Mouse (Mus musculus) cerebellum, adult 8-10 months (tissue): ENCODE measurements around the gene Ciart.
"Not testable (repeated sequence)": the region's sequence is repeated elsewhere in the genome, so short reads cannot be mapped to it uniquely, and the experiment has no call there.

ENCODE experiments used
- DNase-seq: peaks from one replicate; pipeline ENCODE4 v3.0.0; 2022

Ciart gene

DNA sequence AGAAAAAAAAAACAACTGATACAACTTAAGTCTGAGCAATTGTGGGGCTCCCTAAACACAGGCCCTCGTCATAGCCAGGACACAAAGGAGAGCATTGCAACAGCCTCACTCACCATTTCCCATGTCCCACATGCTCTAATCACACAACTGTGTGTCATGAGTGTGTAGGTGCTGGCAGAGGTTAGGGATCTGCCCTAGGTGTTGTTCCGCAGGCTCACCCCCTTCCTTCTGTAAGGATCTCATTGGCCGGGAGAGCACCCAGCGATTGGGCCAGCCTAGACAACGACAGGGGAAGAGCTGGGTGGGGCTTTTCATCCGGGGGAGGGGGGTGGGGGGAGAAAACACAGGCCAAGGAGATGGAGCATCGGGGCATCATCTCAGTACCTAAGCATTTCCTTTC is 18.5 kb downstream of the Ciart start:
- DNase-seq, result no peak

DNA sequence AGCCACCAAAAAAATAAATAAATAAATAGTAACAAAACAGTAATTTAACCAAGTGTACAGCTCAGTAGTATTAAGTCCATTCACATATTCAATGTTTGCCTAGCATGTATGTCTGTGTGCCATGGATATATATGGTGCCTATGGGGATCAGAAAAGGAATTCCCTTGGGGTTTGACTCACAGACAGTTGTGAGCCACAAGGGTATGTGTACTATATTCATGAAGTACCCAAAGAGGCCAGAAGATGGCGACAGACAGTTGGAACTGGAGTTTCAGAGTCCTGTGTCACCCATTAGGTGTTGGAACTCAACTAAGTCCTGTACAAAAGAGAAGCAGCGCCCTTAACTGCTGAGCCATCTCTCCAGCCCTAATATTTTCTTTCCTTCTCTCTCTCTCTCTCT is 20.3 kb downstream of the Ciart start:
- peak; percentile 63 for DNase-seq

DNA sequence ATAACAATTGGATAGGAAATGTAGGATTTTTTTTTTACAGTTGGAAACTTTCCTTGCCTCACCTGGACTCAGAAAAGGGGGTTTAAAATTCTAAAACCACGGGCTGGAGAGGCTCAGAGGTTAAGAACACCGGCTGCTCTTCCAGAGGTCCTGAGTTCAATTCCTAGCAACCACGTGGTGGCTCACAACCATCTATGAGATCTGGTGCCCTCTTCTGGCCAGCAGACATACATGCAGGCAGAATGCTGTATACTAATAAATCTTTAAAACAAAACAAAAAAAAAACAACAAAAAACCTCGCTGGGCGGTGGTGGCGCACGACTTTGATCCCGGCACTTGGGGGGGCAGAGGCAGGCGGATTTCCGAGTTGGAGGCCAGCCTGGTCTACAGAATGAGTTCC is 20.8 kb downstream of the Ciart start:
- DNase-seq, result no peak

DNA sequence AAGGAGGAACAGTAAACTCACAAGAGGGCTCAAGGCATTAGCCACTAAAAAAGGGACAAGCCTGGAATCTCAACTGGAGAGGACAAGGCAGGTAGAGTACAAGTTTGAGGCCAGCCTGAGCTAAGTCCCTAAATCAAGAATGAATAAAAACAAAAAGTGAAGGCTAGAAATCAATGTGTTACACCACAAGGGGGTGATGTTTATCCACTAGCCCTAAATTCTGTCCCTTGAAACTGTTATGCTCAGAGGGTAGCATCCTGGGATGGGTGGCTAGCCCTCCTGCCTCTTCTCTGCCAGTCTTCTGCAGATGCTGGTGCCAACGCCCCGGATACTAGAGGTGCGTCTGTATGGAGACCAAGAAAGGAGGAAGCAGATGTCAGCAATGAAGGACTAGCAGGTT is 21.7 kb downstream of the Ciart start:
- DNase-seq, result no peak

DNA sequence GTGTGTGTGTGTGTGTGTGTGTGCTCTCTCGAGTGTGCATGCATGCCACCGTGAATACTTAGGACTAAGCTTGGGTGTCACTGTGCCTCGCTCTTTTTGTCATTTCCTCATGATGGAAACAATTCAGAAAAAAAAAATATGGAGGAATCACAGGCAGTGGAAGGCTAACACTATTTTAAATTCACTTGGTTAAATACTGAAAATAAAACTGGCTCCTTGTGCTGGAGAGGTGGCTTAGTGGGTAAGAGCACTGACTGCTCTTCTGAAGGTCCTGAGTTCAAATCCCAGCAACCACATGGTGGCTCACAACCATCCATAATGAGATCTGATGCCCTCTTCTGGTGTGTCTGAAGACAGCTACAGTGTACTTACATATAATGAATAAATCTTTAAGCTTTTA is 23.8 kb downstream of the Ciart start:
- DNase-seq, result not testable (repeated sequence)

DNA sequence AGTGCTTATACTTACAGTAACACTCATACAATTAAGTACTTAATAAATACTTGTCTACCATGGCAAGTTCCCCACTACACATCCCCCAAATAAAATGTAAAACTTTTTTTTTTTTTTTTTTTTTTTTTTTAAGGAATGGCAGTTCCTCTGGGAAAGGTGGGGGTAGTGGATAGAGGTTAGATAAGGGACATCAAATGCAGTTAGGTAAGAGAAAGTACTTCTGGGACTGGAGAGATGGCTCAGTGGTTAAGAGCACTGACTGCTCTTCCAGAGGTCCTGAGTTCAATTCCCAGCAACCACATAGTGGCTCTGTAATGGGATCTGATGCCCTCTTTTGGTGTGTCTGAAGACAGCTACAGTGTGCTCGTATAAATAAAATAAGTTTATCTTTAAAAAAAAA is 25.0 kb downstream of the Ciart start:
- DNase-seq, result not testable (repeated sequence)

DNA sequence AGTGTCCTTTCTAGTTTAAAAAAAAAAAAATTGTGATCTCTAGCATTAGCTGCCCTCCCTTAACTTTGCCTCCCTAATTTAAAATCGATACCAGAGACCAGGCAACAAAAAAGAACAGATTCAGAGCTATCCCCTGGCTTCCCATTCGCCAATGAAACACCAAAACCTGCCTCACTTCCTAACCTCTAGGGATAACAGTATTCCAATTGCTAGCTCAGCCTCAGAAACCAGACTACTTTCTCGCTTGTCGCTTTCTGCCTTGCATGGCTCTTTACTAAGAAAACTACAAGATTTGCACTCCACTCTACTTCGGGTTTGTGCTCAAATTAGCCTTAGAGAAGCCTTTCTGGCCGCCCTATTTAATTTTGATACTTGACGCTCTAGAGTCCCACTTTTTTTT is 25.9 kb downstream of the Ciart start:
- DNase-seq, result no peak

DNA sequence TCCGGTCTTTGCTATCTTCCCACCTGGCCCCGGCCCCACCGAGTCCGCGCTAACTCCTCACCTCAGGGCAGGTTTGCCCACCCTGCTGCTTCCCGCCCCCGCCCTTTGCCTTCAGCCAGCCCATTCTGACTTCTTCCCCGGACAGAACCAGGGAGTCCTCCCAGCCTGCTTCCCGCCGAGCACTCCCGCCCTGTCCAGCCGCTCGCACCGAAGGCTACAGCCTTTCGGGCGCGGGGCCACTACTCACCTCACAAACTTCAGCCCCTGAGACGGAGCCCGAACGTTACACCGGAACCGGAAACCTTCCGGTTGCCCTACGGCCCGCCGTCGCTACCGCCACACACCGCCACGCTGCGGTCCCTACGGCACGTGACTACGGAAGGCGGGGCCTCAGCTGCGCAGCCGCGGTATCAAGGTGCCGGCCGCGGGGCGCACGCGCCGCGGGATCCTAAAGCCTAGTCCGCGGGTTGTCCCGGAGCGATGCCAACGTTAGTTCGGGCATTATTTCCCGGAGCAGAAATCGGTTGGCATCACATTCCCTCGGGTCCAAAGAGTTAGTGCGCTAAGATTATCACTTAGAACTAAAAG is 26.5 kb downstream of the Ciart start, which contains the start of gene Prpf3:
Prpf3 (minus strand) TSS at position 384 of the 588 bp plus-strand sequence.
- DNase-seq, result peak; percentile 92

DNA sequence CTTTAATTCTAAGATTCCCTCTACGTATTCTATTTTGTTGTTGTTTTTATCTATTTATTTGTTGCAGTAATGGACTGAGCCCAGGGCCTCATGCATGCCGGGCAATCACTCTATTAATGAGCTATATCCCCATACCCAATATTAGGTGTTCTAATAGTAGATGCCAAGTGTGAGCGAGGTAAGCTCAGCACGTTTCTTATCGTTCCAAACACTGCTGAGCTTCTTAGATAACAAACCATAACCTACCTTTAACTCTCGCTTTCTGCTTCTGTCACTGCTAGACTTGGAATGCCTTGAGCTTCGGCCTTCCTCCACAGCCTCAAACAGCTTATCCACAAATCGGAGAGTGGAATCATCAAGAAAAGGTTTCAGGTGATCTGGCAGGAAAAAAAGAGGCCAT is 30.7 kb downstream of the Ciart start:
- DNase-seq, result no peak

DNA sequence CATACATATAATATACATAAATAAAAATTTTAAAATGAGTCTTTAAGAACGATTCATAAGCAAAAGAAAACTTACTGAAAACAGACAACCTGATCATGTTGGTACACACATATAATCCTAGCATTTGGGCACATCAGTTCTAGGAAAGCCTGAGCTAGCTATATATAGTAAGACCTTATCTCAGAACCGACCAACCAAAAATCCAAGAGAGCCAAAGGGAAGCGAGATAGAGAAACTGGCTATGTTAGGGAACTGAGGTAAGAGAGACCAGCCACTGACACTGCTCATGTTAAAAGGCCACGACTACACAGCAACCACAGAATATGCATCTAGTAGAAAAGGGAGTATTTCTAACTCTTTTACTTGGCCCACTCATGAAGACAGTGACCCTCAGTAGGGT is 31.4 kb downstream of the Ciart start:
- DNase-seq, result no peak

DNA sequence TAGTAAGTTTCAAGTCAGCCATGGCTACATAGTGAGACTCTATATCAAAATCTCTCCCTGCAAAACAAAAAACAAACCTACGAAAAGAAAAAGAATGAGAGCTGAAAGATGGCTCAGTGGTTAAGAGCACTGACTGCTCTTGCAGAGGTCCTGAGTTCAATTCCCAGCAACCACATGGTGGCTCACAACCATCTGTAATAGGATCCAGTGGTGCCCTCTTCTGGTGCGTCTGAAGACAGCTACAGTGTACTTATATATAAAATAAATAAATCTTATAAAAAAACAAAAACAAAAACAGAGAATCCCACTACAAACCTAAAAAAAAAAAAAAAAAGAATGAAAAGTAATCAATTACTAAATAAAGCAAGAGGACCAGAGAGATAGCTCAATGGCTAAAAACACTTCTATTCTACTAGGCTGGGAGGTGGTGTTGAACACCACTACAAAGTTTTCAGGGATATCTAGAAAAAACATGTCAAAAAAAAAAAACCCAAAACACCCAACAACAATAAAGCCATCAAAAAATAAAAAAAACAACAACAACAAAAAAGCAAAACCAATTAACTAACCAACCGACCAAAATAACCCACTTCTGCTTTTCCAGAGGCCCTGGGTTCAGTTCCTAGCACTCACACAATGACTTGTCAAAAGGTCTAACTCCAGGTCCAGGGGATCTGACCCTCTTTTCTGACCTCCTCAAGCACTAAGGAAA is 39.4 kb downstream of the Ciart start:
- no peak for DNase-seq

DNA sequence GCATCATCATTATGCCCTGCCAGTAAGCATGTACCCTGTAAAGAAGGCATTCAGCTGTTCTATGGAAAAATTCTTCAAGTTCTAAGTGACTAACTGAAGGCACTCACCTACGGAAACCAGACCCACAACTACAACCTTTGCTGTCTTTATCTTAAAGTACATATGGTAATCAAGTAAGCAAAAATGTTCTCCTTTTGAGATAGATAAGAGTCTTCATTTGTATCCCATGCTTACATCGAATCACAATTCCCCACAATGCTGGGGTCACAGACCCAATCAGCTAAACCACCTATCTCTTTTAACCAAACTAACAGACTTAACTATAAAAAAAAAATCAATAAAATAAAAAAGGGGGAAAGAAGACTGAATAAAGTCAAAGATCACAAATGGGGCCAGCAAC is 42.8 kb downstream of the Ciart start:
- DNase-seq, result no peak

DNA sequence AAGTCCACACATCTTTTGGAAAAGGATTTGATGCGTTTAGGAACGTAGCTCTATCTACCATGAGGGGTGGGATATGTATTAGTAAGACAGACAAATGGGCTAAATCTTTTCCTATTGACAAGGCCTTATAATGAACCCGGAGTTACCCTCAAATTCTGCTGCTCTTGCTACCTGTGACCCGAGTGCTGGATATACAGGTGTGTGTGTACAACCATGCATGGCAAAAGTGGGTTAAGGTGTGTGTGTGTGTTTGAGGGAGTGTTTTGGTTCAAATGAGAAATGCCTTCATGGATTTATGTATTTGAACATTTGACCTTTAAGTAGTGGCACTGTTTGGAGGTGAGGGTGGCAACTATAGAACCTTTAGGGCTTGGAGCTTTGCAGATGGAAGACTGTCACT is 53.0 kb downstream of the Ciart start:
- DNase-seq, result no peak
